8 mouse cellular contexts compared by ENCODE assay signal in the genomic region with DNA sequence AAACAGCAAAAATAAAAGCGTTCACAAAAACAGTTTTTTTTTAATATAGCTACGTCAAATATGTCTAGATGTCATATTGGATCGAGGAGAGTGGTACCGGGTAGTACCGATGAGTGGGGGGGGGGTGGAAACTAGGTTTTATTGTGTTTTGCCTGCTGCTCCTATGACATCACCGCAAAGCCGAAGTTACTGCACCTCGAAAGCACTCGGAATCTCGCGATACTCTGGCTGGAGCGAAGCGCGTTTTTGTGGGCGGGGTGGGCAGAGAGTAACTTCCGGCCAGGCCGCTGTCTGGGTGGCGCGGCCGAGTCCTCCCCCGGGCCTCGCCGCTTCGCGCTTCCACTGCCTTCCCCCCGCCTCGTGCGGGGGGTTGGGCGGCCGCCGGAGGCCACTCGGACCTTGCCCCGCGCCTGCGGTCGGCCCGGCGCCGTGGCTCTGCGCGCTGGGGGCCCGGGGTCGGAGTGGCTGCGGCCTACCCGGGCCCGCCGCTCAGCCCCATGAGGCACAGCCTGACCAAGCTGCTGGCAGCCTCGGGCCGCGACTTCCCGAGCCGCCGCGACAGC. TPM values are rescaled to one million over a fixed set of nuclear protein-coding genes. Genes with fewer than 3 reads are reported as not detected.
DNase-seq lines count a peak whose midpoint lies in the region; ATAC-seq and TF ChIP-seq lines count a peak whose summit lies in the region.

A gene (plus strand): TSS at position 212 of the 563 bp plus-strand sequence.

- in situ Hi-C loops in Patski (cut with MboI; ENCODE audit: low pct_unique_long_range_greater_than_20kb), result loop anchor here (25.0 kb wide), 1 partner anchor 455 kb away; a partner anchor contains a TSS

- peak within 1 kb of the TSS; percentile 97 for H3K9ac ChIP-seq in hindbrain, embryonic 13.5 days

- H3K4me1 ChIP-seq in hindbrain, embryonic 13.5 days (replicated peaks), result peaks cover 9% of the 10 kb centered on the region

- WGBS in hindbrain, embryonic 13.5 days, result under 1% methylated on average over 47 of the region's 54 CpGs

- H3K27me3 ChIP-seq in Patski, result no peaks in the 10 kb centered on the region
- H3K27me3 ChIP-seq in hindbrain, embryonic 13.5 days, result no peaks in the 10 kb centered on the region

- POLR2A ChIA-PET in Patski (lab: Charles Lee), result interaction anchor here (0.9 to 2.3 kb wide), 6 partner anchors 14 to 238 kb away, joined by 3 to 9 read pairs (median 4); a partner anchor contains a TSS

- no peaks in the 10 kb centered on the region for H3K9me3 ChIP-seq in hindbrain, embryonic 13.5 days

- H3K4me3 ChIP-seq in hindbrain, embryonic 13.5 days, result peak within 1 kb of the TSS; percentile 98

- no peak for TF ChIP-seq CTCF in Patski (IDR thresholded peaks at IDR 0.05)

- H3K36me3 ChIP-seq in hindbrain, embryonic 13.5 days, result peaks cover 2% of the 10 kb centered on the region; the same call in 1 of the 2 replicates

- CTCF ChIA-PET in Patski (lab: Charles Lee), result interaction anchor here (1.0 to 1.1 kb wide), 2 partner anchors 15 to 135 kb away, joined by 3 to 4 read pairs; no protein-coding TSS in a partner anchor

- H3K4me2 ChIP-seq in hindbrain, embryonic 13.5 days, result peak within 1 kb of the TSS; percentile 98

- ATAC-seq in Patski, result peak; percentile 95
- ATAC-seq in hindbrain, embryonic 13.5 days (ENCODE audit: low FRiP score), result peak; percentile 97

- H3K27ac ChIP-seq in hindbrain, embryonic 13.5 days, result peak within 1 kb of the TSS; percentile 98

- peak; percentile 85 for DNase-seq in Patski (ENCODE audit: low read depth, low spot score)
- peak; percentile 96 to 97 for DNase-seq in cerebellum, postnatal 14 days
- peak; percentile 93 for DNase-seq in frontal cortex, postnatal 14 days (ENCODE audit: low spot score in 2 of 2)
- DNase-seq in layer of hippocampus, postnatal 25 days (ENCODE audit: extremely low spot score in 1 of 2, low spot score in 1 of 2), result peak; percentile 82 to 87
- DNase-seq in lung, postnatal 25 days (ENCODE audit: low spot score), result peak; percentile 98
- DNase-seq in retina, embryonic 14.5 days (ENCODE audit: low spot score), result peak; percentile 98
- peak; percentile 96 for DNase-seq in thymus, postnatal 4 days

RNA-seq across cellular contexts. Expression of the gene that starts here (rescaled TPM):
- polyA plus RNA-seq in Patski (2021), result 79.7 TPM
- polyA plus RNA-seq in hindbrain, embryonic 13.5 days (2015; fragmentation: Nextera tagmentation; extraction: Ambion mirVana), result 33.8 and 38.9 TPM in 2 replicates
- total RNA-seq in layer of hippocampus, postnatal 25 days (2021), result 10 to 100 TPM; 70.3 to 88.1 TPM

Comparison
In these comparisons a context has a peak if more than half of its experiments do, and no peak if none do; other contexts are left out.
1. Peak in every context shown above with its lines: DNase-seq, ATAC-seq, H3K4me3 ChIP-seq and H3K27ac ChIP-seq.